Mouse (Mus musculus) natural killer cell, adult 2 months (primary cell): Measurements from ENCODE around the gene Abcg2.
A peak's percentile ranks its signal among the peaks of the same experiment; 100 is the strongest.
"Not testable (repeated sequence)": the region's sequence is repeated elsewhere in the genome, so short reads cannot be mapped to it uniquely, and the experiment has no call there.

Experiments used
- DNase-seq, 2 experiments: peaks; one replicate each; pipeline ENCODE4 v3.0.0; 2022; ENCODE audit warnings: low spot score in 2 of 2

The Abcg2 gene

GRCm38 (mm10) chr6:58584223-58584622 lies at the start of gene Abcg2:
TSS of gene Abcg2 (plus strand) at chr6:58584523.
- not testable (repeated sequence) for DNase-seq

DNA sequence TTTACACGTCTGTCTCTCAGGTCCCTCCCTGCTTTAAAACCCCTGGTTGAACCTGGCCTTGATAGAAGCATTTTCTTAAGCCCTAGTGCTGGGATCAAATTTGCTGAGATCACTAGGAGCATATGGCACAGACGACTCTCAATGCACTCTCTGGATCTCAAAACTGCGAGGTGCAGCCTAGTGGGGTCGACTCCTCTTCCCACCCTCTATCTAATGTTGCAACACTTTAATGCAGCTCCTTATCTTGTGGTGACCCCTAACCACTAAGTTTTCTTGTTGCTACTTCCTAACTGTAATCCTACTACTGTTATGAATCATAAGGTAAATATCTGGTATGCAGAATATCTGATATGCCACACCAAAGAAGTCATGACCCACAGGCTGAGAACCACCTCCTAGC lies 44.1 kb upstream of the Abcg2 start:
- not testable (repeated sequence) for DNase-seq

DNA sequence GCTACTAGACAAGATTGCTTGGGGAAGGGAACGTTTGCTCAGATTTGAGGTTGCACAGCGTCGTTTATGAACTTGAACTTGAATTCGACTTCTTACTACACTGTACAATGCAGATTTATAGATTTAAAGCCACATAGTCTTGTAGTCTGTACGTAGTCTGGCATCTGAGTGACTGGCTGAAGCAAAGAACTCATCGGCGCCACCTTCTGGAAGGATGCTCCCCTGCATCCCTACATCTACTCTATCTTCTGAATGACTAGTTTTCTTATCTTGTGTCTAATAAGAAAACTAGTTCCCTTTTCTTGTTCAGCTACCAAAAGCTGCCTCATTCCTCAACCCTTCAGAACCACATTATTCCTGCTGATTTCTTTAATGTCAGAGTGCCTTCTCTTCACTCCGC lies 41.5 kb upstream of the Abcg2 start:
- DNase-seq = peak in 1 of 2 experiments; percentile 17

DNA sequence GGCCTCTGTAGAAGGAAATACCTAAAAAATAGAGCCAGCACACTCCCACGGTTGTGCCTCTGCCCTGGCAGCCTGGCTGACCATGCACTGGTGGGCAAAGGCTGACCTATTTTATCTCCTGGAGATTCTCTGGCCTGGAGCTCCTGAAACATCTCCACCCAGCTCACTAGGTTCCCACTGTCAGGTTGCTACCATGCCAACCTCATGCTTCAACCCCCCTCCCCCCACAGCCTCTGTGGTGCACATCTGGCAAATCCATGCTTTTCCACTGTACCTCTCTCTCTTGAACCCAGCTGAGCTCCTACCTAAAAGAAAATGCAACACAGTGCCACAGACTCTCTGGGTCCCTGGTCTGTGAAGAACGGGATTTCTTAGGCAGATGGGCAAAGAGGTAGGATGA lies 39.4 kb upstream of the Abcg2 start:
- DNase-seq = not testable (repeated sequence)

- not testable (repeated sequence) for DNase-seq
These were observed 38.3 kb upstream of the Abcg2 start for GRCm38 (mm10) chr6:58546050-58546449.

DNA sequence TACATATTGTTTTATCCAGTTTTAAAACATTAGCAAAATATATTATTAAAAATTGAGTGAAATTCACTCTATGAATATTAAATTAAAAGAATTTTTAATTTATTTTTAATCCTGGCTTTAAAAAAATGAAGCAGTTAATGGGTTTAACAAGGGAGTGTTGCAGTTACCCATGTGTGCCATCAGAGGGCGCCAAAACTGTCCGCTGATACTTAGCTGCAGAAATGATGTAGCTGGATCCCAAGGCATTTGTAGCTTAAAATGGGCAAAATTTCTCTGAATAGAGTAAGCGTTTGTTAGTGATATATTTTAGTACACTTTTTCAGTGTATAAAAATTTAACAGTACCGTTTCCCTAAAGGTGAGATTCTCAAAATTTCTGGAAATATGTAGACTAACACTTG lies 37.5 kb upstream of the Abcg2 start:
- peak; percentile 13 to 33 for DNase-seq

- DNase-seq = not testable (repeated sequence)
These were observed 30.5 kb upstream of the Abcg2 start for GRCm38 (mm10) chr6:58553812-58554211.

DNA sequence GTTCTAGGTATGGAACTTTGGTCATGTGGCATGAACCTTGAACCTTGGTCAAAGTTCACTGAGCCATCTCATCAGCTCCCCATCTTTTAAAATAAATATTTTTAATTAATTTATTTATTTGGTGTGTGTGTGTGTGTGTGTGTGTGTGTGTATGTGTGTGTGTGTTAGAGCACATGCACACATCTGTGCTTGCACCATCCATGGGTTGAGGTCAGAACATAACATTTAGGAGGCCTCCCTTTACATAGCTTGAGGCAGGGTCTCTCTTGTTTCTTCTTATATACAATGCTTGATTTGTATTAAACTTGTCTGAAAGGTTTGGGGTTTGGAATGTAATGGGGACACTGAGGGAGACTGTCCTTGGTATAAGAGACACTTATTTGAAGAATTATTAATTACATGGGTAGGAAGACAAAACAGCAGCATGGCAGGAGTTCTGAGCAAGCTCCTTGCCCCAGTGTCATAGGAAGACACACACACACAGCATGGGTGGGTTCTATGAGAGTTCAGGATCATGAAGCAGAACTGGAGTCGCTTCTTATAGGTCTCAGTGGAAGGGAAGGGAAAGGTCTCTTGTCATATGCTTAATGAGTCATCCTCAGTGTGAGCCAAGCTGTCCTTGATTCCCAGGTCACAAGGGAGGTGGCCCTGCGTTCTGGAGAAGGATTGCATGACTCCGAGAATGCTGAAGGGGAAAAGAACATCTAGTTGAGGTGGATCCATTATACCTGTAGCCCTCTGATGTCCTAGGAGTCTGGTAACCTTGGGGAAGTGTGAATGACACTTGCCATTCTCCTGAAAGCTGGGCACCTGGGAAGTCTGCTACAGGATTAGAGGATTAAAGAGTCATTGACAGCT lies 9.9 kb downstream of the Abcg2 start:
- DNase-seq = not testable (repeated sequence)

GRCm38 (mm10) chr6:58595639-58596293 lies 11.4 kb downstream of the Abcg2 start:
- not testable (repeated sequence) for DNase-seq

DNA sequence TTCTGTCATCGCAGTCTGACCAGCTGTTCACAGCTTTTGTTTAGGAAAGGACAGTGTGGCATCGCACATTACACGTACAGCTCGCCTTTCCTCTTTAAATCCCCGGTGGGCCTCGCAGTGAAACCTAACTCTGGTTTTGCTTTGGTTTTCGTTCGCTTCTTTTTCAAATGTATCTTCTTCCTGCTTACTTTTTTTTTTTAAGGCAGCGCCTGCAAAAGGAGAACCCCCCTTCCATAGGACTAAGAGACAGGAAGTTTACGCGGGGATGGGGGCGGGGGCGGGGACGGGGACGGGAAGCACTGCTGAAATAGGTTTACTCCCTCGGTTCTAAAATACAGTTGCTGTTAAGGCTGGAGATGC lies 12.0 kb downstream of the Abcg2 start:
- peak; percentile 29 to 45 for DNase-seq

GRCm38 (mm10) chr6:58602119-58602518 lies 17.8 kb downstream of the Abcg2 start:
- DNase-seq = not testable (repeated sequence)

GRCm38 (mm10) chr6:58602991-58603390 lies 18.7 kb downstream of the Abcg2 start:
- DNase-seq = not testable (repeated sequence)

- DNase-seq = not testable (repeated sequence)
These were observed 19.3 kb downstream of the Abcg2 start for GRCm38 (mm10) chr6:58603485-58604090.

- no peak for DNase-seq
These were observed 22.3 kb downstream of the Abcg2 start for GRCm38 (mm10) chr6:58606642-58607041.

DNA sequence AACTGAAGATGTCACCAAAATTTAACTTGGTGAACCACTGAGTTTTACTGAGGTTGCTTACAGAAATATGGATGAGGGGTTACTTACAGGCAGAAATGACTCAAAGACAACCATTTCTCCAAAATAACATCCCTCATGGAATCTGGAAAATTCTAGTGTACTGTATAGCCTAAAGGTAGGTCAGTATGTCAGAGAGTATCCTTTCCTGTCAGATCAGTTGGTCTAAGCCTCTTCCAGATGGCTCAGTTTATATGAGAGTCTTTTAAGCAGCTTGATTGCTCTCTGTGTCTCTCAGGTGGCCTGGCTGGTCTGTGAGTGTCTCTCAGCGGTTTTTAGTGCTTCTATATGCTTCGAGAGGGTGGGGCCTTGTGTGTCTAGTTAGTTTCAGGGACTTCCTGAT lies 24.1 kb downstream of the Abcg2 start:
- DNase-seq = no peak

DNA sequence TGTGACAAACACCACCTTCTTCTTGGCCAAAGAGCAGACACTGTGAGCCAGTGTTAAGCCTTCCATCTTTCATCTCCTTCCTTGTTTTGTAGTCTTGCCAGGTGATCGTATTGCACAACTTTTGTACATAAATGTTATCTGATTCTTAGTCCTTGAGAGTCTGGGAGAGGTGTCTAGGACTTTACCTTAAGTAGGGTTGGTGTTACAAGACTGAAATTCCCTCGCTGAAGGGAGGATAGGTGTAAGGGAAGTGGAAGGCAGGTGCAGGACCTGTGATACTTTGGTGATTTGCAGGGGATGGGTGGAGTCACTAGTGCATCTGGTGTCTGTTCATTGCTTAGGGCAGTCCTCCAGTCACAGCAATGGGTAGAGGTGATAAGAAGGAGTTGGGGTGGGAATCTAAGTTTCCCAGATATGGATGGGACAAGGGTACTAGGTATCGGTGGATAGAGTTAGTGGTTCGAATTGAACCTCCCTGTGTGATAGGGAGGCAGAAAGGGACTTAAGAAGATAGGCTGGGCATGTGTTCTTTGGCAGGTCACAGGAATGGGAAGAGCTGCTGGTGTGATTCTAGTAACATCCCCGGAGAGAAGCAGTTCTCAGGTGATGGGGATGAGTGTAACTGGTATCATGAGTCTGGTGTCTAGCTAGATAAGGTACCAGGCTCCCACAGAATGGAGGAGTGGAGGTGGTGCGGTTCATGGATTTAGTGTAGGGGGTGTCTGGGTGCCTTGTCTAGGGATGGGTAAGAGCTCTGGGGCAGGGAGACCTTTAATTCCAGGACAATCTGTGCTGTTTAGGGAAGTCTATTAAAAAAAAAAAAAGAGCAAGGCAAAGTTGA lies 25.8 kb downstream of the Abcg2 start:
- DNase-seq = no peak

GRCm38 (mm10) chr6:58610760-58611654 lies 26.7 kb downstream of the Abcg2 start:
- no peak for DNase-seq

DNA sequence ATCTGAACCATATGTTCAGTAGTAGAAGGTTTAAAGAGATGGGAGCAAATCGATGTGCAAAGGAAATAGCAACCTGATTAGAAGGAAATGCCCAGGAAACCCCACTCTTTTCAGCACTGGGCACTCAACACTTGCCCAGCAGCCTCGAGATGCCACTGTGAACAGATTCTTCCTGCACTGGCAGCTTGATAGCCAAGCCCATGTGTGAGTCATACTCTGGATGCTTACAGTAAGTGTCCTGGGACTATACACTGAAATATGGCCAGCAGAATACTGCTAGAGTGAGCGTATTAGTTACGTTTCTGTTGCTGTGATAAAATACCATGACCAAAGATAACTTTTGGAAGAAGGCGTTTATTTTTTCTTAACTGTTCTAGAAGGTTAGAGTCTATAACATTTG lies 39.8 kb downstream of the Abcg2 start:
- DNase-seq = no peak

- DNase-seq = no peak
These were observed 44.9 kb downstream of the Abcg2 start for GRCm38 (mm10) chr6:58629238-58629637.

GRCm38 (mm10) chr6:58632419-58632818 lies 48.1 kb downstream of the Abcg2 start:
- DNase-seq = no peak

GRCm38 (mm10) chr6:58633731-58634130 lies 49.4 kb downstream of the Abcg2 start:
- no peak for DNase-seq
